Mouse (Mus musculus) heart, embryonic 15.5 days (tissue): ENCODE measurements around the gene Ablim1. TPM values are rescaled to one million over a fixed set of nuclear protein-coding genes. Genes with fewer than 3 reads are reported as not detected.

Experiments
- ATAC-seq: fragments of 200-750 bp; cut with Nextera tagmentation; replicated peaks from 2 replicates; pipeline ENCODE4 v1.8.0; 2017; ENCODE audit warnings: low read depth, moderate TSS enrichment; ENCODE audit not compliant: insufficient number of reproducible peaks, insufficient read depth, low FRiP score
- H3K27ac ChIP-seq: fragments of 300-500 bp; sonication (generic); 2 replicates; pipeline ENCODE4 v1.5.1; 2015; ENCODE audit warnings: mild to moderate bottlenecking, inconsistent platforms
- H3K27me3 ChIP-seq: fragments of 300-500 bp; sonication (generic); 2 replicates; pipeline ENCODE4 v1.6.1; 2015; ENCODE audit warnings: inconsistent platforms
- H3K36me3 ChIP-seq: fragments of 300-500 bp; sonication (generic); 2 replicates; pipeline ENCODE4 v1.6.1; 2015; ENCODE audit warnings: mild to moderate bottlenecking, inconsistent platforms
- H3K4me1 ChIP-seq: fragments of 300-500 bp; sonication (generic); replicated peaks from 2 replicates; pipeline ENCODE4 v1.6.1; 2015; ENCODE audit warnings: inconsistent platforms
- H3K4me2 ChIP-seq: fragments of 300-500 bp; sonication (generic); 2 replicates; pipeline ENCODE4 v1.6.1; 2015; ENCODE audit warnings: inconsistent platforms, mild to moderate bottlenecking, moderate library complexity
- H3K4me3 ChIP-seq: fragments of 300-500 bp; sonication (generic); 2 replicates; pipeline ENCODE4 v1.5.1; 2015; ENCODE audit warnings: mild to moderate bottlenecking, inconsistent platforms
- H3K9ac ChIP-seq: fragments of 300-500 bp; sonication (generic); 2 replicates; pipeline ENCODE4 v1.6.1; 2015; ENCODE audit warnings: mild to moderate bottlenecking, inconsistent platforms
- H3K9me3 ChIP-seq: fragments of 300-500 bp; sonication (generic); replicated peaks from 2 replicates; pipeline ENCODE4 v1.6.1; 2016; ENCODE audit warnings: inconsistent platforms
- WGBS: fragments of 180-500 bp; shearing (Covaris S2); methylation state at CpG from one replicate; pipeline ENCODE4 v1.1.7; 2015; ENCODE audit warnings: mixed read lengths; 5-methylcytosine and 5-hydroxymethylcytosine counted together
- polyA plus RNA-seq: library from polyadenylated mRNA; unstranded; fragments of >200 nt; fragmentation: Nextera tagmentation; extraction: Ambion mirVana; gene quantifications from 2 replicates; pipeline ENCODE4 v1.2.1, GENCODE M21; 2015

The Ablim1 gene
- polyA plus RNA-seq, 1 experiment from 2014 or later = 56.2 TPM

- Histone ChIP-seq H3K4me2 (peak overlapping the region; percentile 35; the same call in 1 of the 2 replicates), H3K9ac (no peak overlapping the region), H3K27me3 (no peaks in the 10 kb centered on the region), H3K4me3 (0 out of 2 replicates have a peak overlapping the region, but pooled peaks have one; percentile 6), H3K9me3 (no peaks in the 10 kb centered on the region), H3K36me3 (no peaks in the 10 kb centered on the region), H3K27ac (peak overlapping the region; percentile 37; the same call in 1 of the 2 replicates), H3K4me1 (peaks cover 38% of the 10 kb centered on the region)
- 49% methylated on average over 11 of the region's 11 CpGs for WGBS
- no peak; the same call in 1 of the 2 replicates for ATAC-seq
Measured at GRCm38 (mm10) chr19:57239176-57239784, 75.4 kb downstream of the Ablim1 start.

GRCm38 (mm10) chr19:57238461-57238860, 76.3 kb downstream of the Ablim1 start:
- H3K9ac ChIP-seq = no peak overlapping the region
- no peak overlapping the region for H3K4me2 ChIP-seq
- H3K36me3 ChIP-seq = no peaks in the 10 kb centered on the region
- no peaks in the 10 kb centered on the region for H3K9me3 ChIP-seq
- peaks cover 31% of the 10 kb centered on the region for H3K4me1 ChIP-seq
- H3K27me3 ChIP-seq = no peaks in the 10 kb centered on the region
- no peak overlapping the region for H3K4me3 ChIP-seq
- 72% methylated on average over 7 of the region's 7 CpGs for WGBS
- no peak for ATAC-seq
- H3K27ac ChIP-seq = 0 out of 2 replicates have a peak overlapping the region, but pooled peaks have one; percentile 37

- no peak overlapping the region for H3K9ac ChIP-seq
- 67% methylated on average over 6 of the region's 6 CpGs for WGBS
- no peak for ATAC-seq
Measured at GRCm38 (mm10) chr19:57237534-57237933, 77.2 kb downstream of the Ablim1 start.

GRCm38 (mm10) chr19:57236647-57237046, 78.1 kb downstream of the Ablim1 start:
- 79% methylated on average over 15 of the region's 15 CpGs for WGBS
- no peaks in the 10 kb centered on the region for H3K9me3 ChIP-seq
- H3K9ac ChIP-seq = no peak overlapping the region
- H3K4me2 ChIP-seq = no peak overlapping the region
- peaks cover 28% of the 10 kb centered on the region for H3K4me1 ChIP-seq
- H3K4me3 ChIP-seq = no peak overlapping the region
- H3K27me3 ChIP-seq = no peaks in the 10 kb centered on the region
- no peak for ATAC-seq
- no peaks in the 10 kb centered on the region for H3K36me3 ChIP-seq
- no peak overlapping the region for H3K27ac ChIP-seq

More at GRCm38 (mm10) chr19:57237534-57237933, 77.2 kb downstream of the Ablim1 start:
- Histone ChIP-seq H3K9me3 (no peaks in the 10 kb centered on the region), H3K27ac (no peak overlapping the region), H3K4me2 (no peak overlapping the region), H3K27me3 (no peaks in the 10 kb centered on the region), H3K36me3 (no peaks in the 10 kb centered on the region), H3K4me3 (no peak overlapping the region), H3K4me1 (peaks cover 31% of the 10 kb centered on the region)

GRCm38 (mm10) chr19:57235931-57236330, 78.8 kb downstream of the Ablim1 start:
- no peak overlapping the region for H3K4me3 ChIP-seq
- peaks cover 27% of the 10 kb centered on the region for H3K4me1 ChIP-seq
- H3K4me2 ChIP-seq = no peak overlapping the region
- no peaks in the 10 kb centered on the region for H3K9me3 ChIP-seq
- no peaks in the 10 kb centered on the region for H3K36me3 ChIP-seq
- H3K9ac ChIP-seq = no peak overlapping the region
- H3K27me3 ChIP-seq = no peaks in the 10 kb centered on the region
- no peak overlapping the region for H3K27ac ChIP-seq
- WGBS = 72% methylated on average over 2 of the region's 2 CpGs
- no peak for ATAC-seq

GRCm38 (mm10) chr19:57230996-57231395, 83.7 kb downstream of the Ablim1 start:
- WGBS = 65% methylated on average over 4 of the region's 4 CpGs

GRCm38 (mm10) chr19:57229161-57229560, 85.6 kb downstream of the Ablim1 start:
- no peaks in the 10 kb centered on the region for H3K36me3 ChIP-seq
- H3K27ac ChIP-seq = no peak overlapping the region
- H3K9ac ChIP-seq = no peak overlapping the region
- WGBS = 91% methylated on average over 3 of the region's 3 CpGs
- no peak for ATAC-seq
- no peak overlapping the region for H3K4me2 ChIP-seq
- H3K9me3 ChIP-seq = no peaks in the 10 kb centered on the region
- no peak overlapping the region for H3K4me3 ChIP-seq
- H3K27me3 ChIP-seq = no peaks in the 10 kb centered on the region
- no peaks in the 10 kb centered on the region for H3K4me1 ChIP-seq

More at GRCm38 (mm10) chr19:57230996-57231395, 83.7 kb downstream of the Ablim1 start:
- Histone ChIP-seq H3K27me3 (no peaks in the 10 kb centered on the region), H3K9ac (no peak overlapping the region), H3K4me2 (no peak overlapping the region), H3K4me1 (0 out of 2 replicates have a peak, but pooled peaks cover 2% of the 10 kb centered on the region), H3K9me3 (no peaks in the 10 kb centered on the region), H3K4me3 (no peak overlapping the region), H3K36me3 (no peaks in the 10 kb centered on the region), H3K27ac (no peak overlapping the region)
- ATAC-seq = no peak

GRCm38 (mm10) chr19:57228576-57228975, 86.1 kb downstream of the Ablim1 start:
- H3K27ac ChIP-seq = no peak overlapping the region
- H3K4me3 ChIP-seq = no peak overlapping the region
- 82% methylated on average over 4 of the region's 4 CpGs for WGBS
- peaks cover 4% of the 10 kb centered on the region for H3K4me1 ChIP-seq
- no peak overlapping the region for H3K9ac ChIP-seq
- H3K4me2 ChIP-seq = no peak overlapping the region
- H3K9me3 ChIP-seq = no peaks in the 10 kb centered on the region
- no peaks in the 10 kb centered on the region for H3K27me3 ChIP-seq
- no peak for ATAC-seq
- no peaks in the 10 kb centered on the region for H3K36me3 ChIP-seq

- 90% methylated on average over 5 of the region's 5 CpGs for WGBS
- H3K27ac ChIP-seq = no peak overlapping the region
Measured at GRCm38 (mm10) chr19:57224390-57224789, 90.3 kb downstream of the Ablim1 start.

GRCm38 (mm10) chr19:57223686-57224085, 91.0 kb downstream of the Ablim1 start:
- H3K4me1 ChIP-seq = peaks cover 17% of the 10 kb centered on the region
- no peak overlapping the region for H3K27ac ChIP-seq
- WGBS = 57% methylated on average over 3 of the region's 3 CpGs
- no peak for ATAC-seq
- no peak overlapping the region for H3K4me2 ChIP-seq
- no peak overlapping the region for H3K9ac ChIP-seq
- H3K4me3 ChIP-seq = no peak overlapping the region
- no peaks in the 10 kb centered on the region for H3K27me3 ChIP-seq
- no peaks in the 10 kb centered on the region for H3K9me3 ChIP-seq
- H3K36me3 ChIP-seq = no peaks in the 10 kb centered on the region

More at GRCm38 (mm10) chr19:57224390-57224789, 90.3 kb downstream of the Ablim1 start:
- Histone ChIP-seq H3K4me1 (peaks cover 16% of the 10 kb centered on the region), H3K9me3 (no peaks in the 10 kb centered on the region), H3K27me3 (no peaks in the 10 kb centered on the region), H3K4me2 (no peak overlapping the region), H3K9ac (no peak overlapping the region), H3K4me3 (no peak overlapping the region), H3K36me3 (no peaks in the 10 kb centered on the region)
- no peak for ATAC-seq

GRCm38 (mm10) chr19:57222657-57223056, 92.1 kb downstream of the Ablim1 start:
- Histone ChIP-seq H3K4me2 (no peak overlapping the region), H3K4me3 (no peak overlapping the region), H3K27me3 (no peaks in the 10 kb centered on the region), H3K27ac (no peak overlapping the region), H3K9ac (no peak overlapping the region), H3K36me3 (no peaks in the 10 kb centered on the region), H3K4me1 (peaks cover 18% of the 10 kb centered on the region), H3K9me3 (no peaks in the 10 kb centered on the region)
- ATAC-seq = no peak
- 94% methylated on average over 6 of the region's 6 CpGs for WGBS

GRCm38 (mm10) chr19:57221684-57222235, 93.0 kb downstream of the Ablim1 start:
- no peaks in the 10 kb centered on the region for H3K36me3 ChIP-seq
- peaks cover 18% of the 10 kb centered on the region for H3K4me1 ChIP-seq
- no peak for ATAC-seq
- no peaks in the 10 kb centered on the region for H3K27me3 ChIP-seq
- no peak overlapping the region for H3K27ac ChIP-seq
- no peaks in the 10 kb centered on the region for H3K9me3 ChIP-seq
- no peak overlapping the region for H3K4me3 ChIP-seq
- H3K4me2 ChIP-seq = no peak overlapping the region
- WGBS = 54% methylated on average over 7 of the region's 7 CpGs
- H3K9ac ChIP-seq = no peak overlapping the region
